Mouse (Mus musculus): ENCODE measurements at regions not wholly inside any gene's neighbourhood (a gene's known extent, or its start where the extent isn't known, plus 50 kb on each side); places are given as distances from the start of the nearest gene placed in this dataset.

DNA sequence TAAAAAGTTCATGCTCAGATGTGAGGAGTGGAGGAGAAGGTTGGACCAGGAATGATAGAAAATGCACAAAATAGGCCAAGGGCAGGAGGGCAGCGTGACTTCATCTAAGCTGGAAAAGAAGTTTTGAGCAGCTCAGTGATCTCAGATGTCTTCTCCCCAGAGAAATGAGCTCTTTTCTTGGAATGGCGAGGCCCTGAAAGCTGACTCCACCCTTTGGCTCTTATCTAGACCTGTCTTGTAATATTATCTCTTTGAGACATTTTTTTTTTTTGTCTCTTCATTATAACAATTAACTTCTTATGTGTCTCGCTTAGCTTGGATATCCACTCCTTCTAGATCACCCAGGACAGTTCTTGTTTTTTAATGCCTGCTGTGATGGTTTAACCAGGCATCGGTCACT lies 53.0 kb upstream of the Kif2a start:
- TF ChIP-seq CTCF (IDR thresholded peaks at IDR 0.05; ENCODE audit: low read depth) (no peak), EP300 (IDR thresholded peaks at IDR 0.05; ENCODE audit: low read depth) (no peak)
